Mouse (Mus musculus): ENCODE measurements around the gene Usp32.

The Usp32 gene

GRCm38 (mm10) chr11:84948114-84948513 lies 191.8 kb downstream of the Usp32 start:
- no peak for DNase-seq (ENCODE audit: low read depth)

DNA sequence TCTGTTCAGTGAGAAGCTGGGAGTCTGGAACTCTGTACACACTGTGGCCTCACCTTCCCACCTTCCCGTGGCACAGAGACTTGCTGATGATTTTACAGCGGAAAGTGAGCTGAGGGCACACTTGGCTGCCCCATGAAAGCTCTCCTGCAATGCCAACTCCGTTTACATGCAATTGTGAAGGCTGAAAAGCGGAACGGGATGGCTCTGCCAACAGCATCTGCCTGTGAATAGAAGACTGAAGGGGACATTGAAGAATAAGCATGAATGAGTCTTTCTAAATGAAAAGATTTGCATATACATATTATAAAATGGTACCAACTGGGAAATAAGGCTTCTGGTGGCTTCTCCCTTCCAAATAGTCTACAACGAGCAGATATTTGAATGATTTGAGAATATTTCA lies 192.8 kb downstream of the Usp32 start:
- no peak for DNase-seq (ENCODE audit: low read depth)

DNA sequence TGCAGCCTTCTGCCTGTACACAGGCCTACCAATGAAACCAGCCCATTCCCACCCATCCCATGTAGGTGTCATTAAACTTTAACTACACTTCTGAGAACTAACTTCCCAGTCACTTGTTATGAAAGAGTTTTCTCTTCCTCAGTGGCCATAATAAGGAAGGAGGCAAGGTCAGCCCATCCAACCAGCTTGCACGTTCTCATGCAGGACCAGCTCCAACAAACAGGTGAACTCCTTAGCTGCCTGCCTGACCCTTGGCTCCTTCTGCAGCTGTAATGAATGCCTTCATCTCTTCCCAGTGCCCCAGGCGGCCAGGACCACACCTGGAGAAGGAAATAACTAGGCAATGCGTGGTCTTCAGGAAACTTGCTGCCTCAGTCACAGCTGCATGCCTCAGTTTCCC lies 194.1 kb downstream of the Usp32 start:
- DNase-seq (ENCODE audit: low read depth): no peak

DNA sequence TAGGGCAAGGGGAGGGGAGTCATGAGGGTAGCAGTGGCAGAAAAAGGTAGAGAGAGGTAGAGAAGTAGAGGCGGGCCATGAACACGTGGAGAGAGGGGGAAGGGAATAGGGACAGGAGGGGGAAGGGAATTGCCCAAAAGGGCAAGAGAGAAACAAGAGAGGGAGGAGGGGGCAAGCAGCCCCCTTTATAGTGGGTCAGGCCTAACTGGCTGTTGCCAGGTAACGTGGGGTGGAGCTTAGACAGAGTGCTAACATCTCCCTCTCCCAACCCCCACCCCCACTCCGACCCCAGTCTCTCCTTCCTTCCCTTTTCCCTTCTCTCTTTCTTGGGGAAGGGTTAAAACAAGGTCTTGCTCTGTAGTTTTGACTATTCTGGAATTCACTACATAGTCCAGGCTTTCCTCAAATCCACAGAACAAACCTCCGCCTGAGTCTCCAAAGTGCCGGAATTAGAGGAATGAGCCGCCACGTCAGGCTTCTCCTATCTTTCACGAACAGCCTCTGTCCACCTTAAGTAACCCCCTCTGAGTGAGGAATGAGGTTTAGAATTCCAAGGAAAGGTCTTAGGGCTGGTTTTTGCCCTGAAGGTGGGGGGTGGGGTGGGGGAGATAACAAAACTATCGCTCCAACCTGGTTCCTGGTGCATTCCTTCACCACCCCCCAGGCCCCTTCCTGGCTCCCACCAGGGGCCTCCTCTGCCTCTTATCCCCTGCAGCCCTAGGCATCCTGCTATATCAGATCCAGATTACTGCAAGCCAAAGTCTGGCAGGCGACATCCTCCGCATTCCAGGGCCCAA lies 195.1 kb downstream of the Usp32 start:
- DNase-seq (ENCODE audit: low read depth): no peak

DNA sequence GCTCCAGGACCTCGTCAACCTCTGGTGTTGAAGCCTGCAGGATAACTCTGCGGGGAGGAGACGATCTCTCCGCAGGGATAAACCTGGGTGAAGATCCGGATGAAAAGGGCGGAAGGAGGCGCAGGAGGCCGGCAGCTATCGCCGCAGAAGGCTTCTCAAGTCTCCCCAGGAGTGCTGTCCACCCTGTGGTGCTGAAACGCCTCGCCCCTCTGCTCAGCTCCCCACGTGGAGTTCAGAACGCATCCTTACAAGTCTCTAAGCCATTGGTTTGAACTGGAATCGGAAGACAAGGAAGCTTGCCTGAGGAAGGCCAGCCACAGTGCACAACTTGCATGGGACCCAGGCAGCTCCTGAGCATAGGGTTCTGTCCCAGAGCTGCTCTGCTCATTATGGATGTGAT lies 196.0 kb downstream of the Usp32 start:
- no peak for DNase-seq (ENCODE audit: low read depth)

DNA sequence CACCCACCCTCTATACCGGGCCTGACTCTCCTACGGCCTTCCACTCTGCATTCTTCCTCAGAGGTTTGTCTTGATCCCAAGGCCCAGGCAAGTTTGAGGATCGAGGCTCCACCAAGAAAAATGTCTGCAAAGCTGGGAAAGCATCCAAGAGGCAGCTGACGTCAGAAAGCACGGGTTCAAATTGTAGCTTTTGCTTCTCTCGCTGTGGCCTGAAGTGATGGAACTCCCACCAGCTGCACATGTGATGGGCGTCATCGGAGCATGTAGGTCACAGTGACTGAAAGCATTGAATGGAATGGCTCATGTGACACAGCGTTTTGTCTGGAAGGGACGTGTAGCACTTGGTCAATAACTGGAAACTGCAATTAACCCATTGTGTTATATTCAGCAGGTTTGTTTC lies 199.8 kb downstream of the Usp32 start:
- no peak for DNase-seq (ENCODE audit: low read depth)

GRCm38 (mm10) chr11:84939508-84940053 lies 200.4 kb downstream of the Usp32 start:
- no peak for DNase-seq (ENCODE audit: low read depth)

Measured in naive thymus-derived CD4-positive, alpha-beta T cell, adult 2 months (primary cell).